Mouse (Mus musculus) forebrain, embryonic 16.5 days (tissue): ENCODE results near the gene Pam16. TPM values are rescaled to one million over a fixed set of nuclear protein-coding genes. Genes with fewer than 3 reads are reported as not detected.
A peak's percentile ranks its signal among the peaks of the same experiment; 100 is the strongest.

Experiments used
- ATAC-seq: fragments of 200-750 bp; cut with Nextera tagmentation; 2 replicates; pipeline ENCODE4 v1.8.0; 2017; ENCODE audit warnings: mild to moderate bottlenecking, moderate library complexity
- H3K27ac ChIP-seq: fragments of 300-500 bp; sonication (generic); 2 replicates; pipeline ENCODE4 v1.5.1; 2014; ENCODE audit warnings: low read length, control low read depth
- H3K27me3 ChIP-seq: fragments of 300-500 bp; sonication (generic); replicated peaks from 2 replicates; pipeline ENCODE4 v1.6.1; 2014; ENCODE audit warnings: low read length; ENCODE audit not compliant: control insufficient read depth, insufficient read depth
- H3K36me3 ChIP-seq: fragments of 300-500 bp; sonication (generic); 2 replicates; pipeline ENCODE4 v1.6.1; 2014; ENCODE audit not compliant: control insufficient read depth, insufficient read depth
- H3K4me1 ChIP-seq: fragments of 300-500 bp; sonication (generic); replicated peaks from 2 replicates; pipeline ENCODE4 v1.6.1; 2014; ENCODE audit warnings: low read length; ENCODE audit not compliant: control insufficient read depth, insufficient read depth
- H3K4me2 ChIP-seq: fragments of 300-500 bp; sonication (generic); 2 replicates; pipeline ENCODE4 v1.6.1; 2014; ENCODE audit warnings: mild to moderate bottlenecking, low read length, control low read depth
- H3K4me3 ChIP-seq: fragments of 300-500 bp; sonication (generic); replicated peaks from 2 replicates; pipeline ENCODE4 v1.5.1; 2014; ENCODE audit warnings: mild to moderate bottlenecking, low read length, control low read depth
- H3K9ac ChIP-seq: fragments of 300-500 bp; sonication (generic); replicated peaks from 2 replicates; pipeline ENCODE4 v1.6.1; 2014; ENCODE audit warnings: low read depth, low read length, control low read depth
- H3K9me3 ChIP-seq: fragments of 300-500 bp; sonication (generic); 2 replicates; pipeline ENCODE4 v1.6.1; 2016; ENCODE audit warnings: low read length; ENCODE audit not compliant: control insufficient read depth
- WGBS: fragments of 180-500 bp; shearing (Covaris S2); extraction: QIAGEN DNeasy Blood & Tissue Kit; methylation state at CpG from one replicate; pipeline ENCODE4 v1.1.7; 2014; 5-methylcytosine and 5-hydroxymethylcytosine counted together
- polyA plus RNA-seq: library from polyadenylated mRNA; unstranded; fragments of >200 nt; fragmentation: Nextera tagmentation; extraction: Ambion mirVana; gene quantifications from 2 replicates; pipeline ENCODE4 v1.2.1, GENCODE M21; 2015

Pam16 gene
- polyA plus RNA-seq, 1 experiment from 2014 or later: 157 TPM

GRCm38 (mm10) chr16:4656571-4657081 is 31.8 kb upstream of the Pam16 start:
- no peak overlapping the region for H3K9ac ChIP-seq
- ATAC-seq: no peak
- H3K36me3 ChIP-seq: peaks cover 1% of the 10 kb centered on the region; the same call in 1 of the 2 replicates
- H3K4me3 ChIP-seq: no peak overlapping the region
- 59% methylated on average over 9 of the region's 9 CpGs for WGBS
- H3K27me3 ChIP-seq: no peaks in the 10 kb centered on the region
- H3K9me3 ChIP-seq: no peaks in the 10 kb centered on the region
- no peak overlapping the region for H3K27ac ChIP-seq
- H3K4me2 ChIP-seq: no peak overlapping the region
- H3K4me1 ChIP-seq: peaks cover 8% of the 10 kb centered on the region

- Histone ChIP-seq H3K27me3 (no peaks in the 10 kb centered on the region), H3K27ac (no peak overlapping the region), H3K4me2 (no peak overlapping the region), H3K4me3 (no peak overlapping the region), H3K36me3 (no peaks in the 10 kb centered on the region; the same call in 1 of the 2 replicates), H3K9me3 (no peaks in the 10 kb centered on the region), H3K4me1 (peaks cover 8% of the 10 kb centered on the region), H3K9ac (no peak overlapping the region)
- 0 out of 2 replicates have a peak, but pooled peaks have one; percentile 10 for ATAC-seq
- 38% methylated on average over 11 of the region's 11 CpGs for WGBS
These were observed 31.2 kb upstream of the Pam16 start for GRCm38 (mm10) chr16:4655764-4656570.

DNA sequence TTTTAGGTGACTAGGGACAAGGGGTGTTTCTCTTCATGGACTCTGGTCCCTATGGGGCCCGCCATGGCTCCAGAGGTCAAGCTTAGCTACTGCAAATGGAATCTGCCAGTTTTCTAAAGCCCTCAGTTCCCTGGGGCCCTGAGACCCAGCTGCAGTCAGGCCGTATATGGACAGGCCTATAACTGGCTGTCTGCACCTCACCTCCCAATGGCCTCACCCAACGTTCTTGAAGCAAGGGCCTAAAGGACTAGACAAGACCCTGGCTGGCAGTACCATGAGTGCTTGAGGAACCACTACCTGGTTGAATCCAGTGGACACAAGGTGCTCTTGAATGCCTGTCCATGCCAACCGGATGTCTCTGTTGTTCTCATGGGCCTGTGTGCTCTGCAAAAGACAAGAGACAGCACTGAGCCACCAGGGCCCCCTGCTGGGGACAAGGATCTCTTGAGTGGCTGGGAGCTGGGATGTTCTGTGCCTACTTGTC is 30.5 kb upstream of the Pam16 start:
- WGBS: 78% methylated on average over 4 of the region's 4 CpGs
- Histone ChIP-seq H3K9me3 (no peaks in the 10 kb centered on the region), H3K4me3 (no peak overlapping the region), H3K27ac (no peak overlapping the region), H3K36me3 (no peaks in the 10 kb centered on the region; the same call in 1 of the 2 replicates), H3K4me2 (no peak overlapping the region), H3K4me1 (peaks cover 8% of the 10 kb centered on the region), H3K27me3 (no peaks in the 10 kb centered on the region), H3K9ac (no peak overlapping the region)
- no peak for ATAC-seq

DNA sequence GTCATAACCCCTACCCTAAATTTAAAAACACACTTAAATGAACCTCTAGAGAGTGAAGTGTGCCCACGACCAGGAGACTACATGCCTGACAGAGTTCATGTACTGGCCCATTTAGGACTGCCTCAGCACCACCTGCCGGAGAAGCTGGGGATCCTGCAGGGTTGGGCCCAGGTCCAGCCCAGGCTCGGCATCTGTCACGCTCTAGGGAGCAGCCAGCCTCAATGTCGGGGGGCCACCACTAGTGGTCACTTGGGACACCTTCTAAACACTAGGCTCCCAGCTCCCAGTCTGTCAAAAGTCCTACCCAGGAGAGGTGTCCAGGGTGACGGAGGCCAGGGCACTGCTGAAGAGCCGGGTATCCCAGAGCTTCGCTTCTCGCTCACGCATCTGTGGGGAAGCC is 29.9 kb upstream of the Pam16 start:
- Histone ChIP-seq H3K9me3 (no peaks in the 10 kb centered on the region), H3K4me2 (no peak overlapping the region), H3K4me3 (no peak overlapping the region), H3K36me3 (no peaks in the 10 kb centered on the region; the same call in 1 of the 2 replicates), H3K27ac (no peak overlapping the region), H3K27me3 (no peaks in the 10 kb centered on the region), H3K4me1 (peaks cover 8% of the 10 kb centered on the region), H3K9ac (no peak overlapping the region)
- no peak for ATAC-seq
- 87% methylated on average over 10 of the region's 10 CpGs for WGBS

- Histone ChIP-seq H3K36me3 (no peaks in the 10 kb centered on the region; the same call in 1 of the 2 replicates), H3K27ac (no peak overlapping the region)
- ATAC-seq: no peak
These were observed 28.1 kb upstream of the Pam16 start for GRCm38 (mm10) chr16:4652707-4653416.

GRCm38 (mm10) chr16:4651624-4652023 is 26.8 kb upstream of the Pam16 start:
- no peaks in the 10 kb centered on the region for H3K4me1 ChIP-seq
- no peak overlapping the region for H3K4me2 ChIP-seq
- H3K4me3 ChIP-seq: no peak overlapping the region
- H3K9ac ChIP-seq: no peak overlapping the region
- no peak for ATAC-seq
- no peaks in the 10 kb centered on the region for H3K27me3 ChIP-seq
- WGBS: 67% methylated on average over 7 of the region's 7 CpGs
- no peaks in the 10 kb centered on the region for H3K9me3 ChIP-seq
- no peak overlapping the region for H3K27ac ChIP-seq
- H3K36me3 ChIP-seq: no peaks in the 10 kb centered on the region; the same call in 1 of the 2 replicates

More at GRCm38 (mm10) chr16:4652707-4653416, 28.1 kb upstream of the Pam16 start:
- Histone ChIP-seq H3K9me3 (no peaks in the 10 kb centered on the region), H3K9ac (no peak overlapping the region), H3K4me3 (no peak overlapping the region), H3K4me2 (no peak overlapping the region), H3K27me3 (no peaks in the 10 kb centered on the region), H3K4me1 (no peaks in the 10 kb centered on the region)
- WGBS: 71% methylated on average over 4 of the region's 4 CpGs

DNA sequence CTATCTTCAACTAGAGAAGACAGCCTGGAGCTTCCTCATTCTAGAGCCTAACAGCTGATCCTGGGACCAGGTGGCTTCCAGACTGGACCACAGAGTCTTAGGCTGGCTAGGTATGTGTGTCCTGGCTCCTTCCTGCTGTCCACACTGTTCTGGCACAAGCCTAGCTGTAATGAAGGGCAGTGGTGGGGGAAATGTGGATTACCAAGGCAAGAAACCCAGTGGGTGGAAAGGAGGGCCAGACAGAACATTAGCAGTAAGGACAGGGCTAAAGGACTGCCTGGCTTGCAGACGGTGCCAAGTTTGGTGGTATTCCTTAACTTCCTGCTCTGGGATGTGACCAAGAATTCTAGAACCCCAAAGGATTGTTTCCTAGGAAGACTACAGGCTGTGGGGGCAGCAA is 26.3 kb upstream of the Pam16 start:
- Histone ChIP-seq H3K4me3 (no peak overlapping the region), H3K9ac (no peak overlapping the region), H3K4me1 (no peaks in the 10 kb centered on the region), H3K27me3 (no peaks in the 10 kb centered on the region), H3K27ac (no peak overlapping the region), H3K36me3 (no peaks in the 10 kb centered on the region; the same call in 1 of the 2 replicates), H3K9me3 (no peaks in the 10 kb centered on the region), H3K4me2 (no peak overlapping the region)
- WGBS: 78% methylated on average over 1 of the region's 1 CpGs
- no peak for ATAC-seq

GRCm38 (mm10) chr16:4650161-4650560 is 25.4 kb upstream of the Pam16 start:
- no peak for ATAC-seq
- no peaks in the 10 kb centered on the region for H3K9me3 ChIP-seq
- H3K36me3 ChIP-seq: no peaks in the 10 kb centered on the region; the same call in 1 of the 2 replicates
- no peak overlapping the region for H3K4me3 ChIP-seq
- no peaks in the 10 kb centered on the region for H3K27me3 ChIP-seq
- no peaks in the 10 kb centered on the region for H3K4me1 ChIP-seq
- H3K4me2 ChIP-seq: no peak overlapping the region
- 86% methylated on average over 3 of the region's 3 CpGs for WGBS
- no peak overlapping the region for H3K9ac ChIP-seq
- no peak overlapping the region for H3K27ac ChIP-seq

GRCm38 (mm10) chr16:4649692-4650091 is 24.9 kb upstream of the Pam16 start:
- WGBS: 92% methylated on average over 11 of the region's 11 CpGs
- Histone ChIP-seq H3K4me1 (no peaks in the 10 kb centered on the region), H3K9me3 (no peaks in the 10 kb centered on the region), H3K36me3 (no peaks in the 10 kb centered on the region; the same call in 1 of the 2 replicates), H3K9ac (no peak overlapping the region), H3K4me2 (no peak overlapping the region), H3K27me3 (no peaks in the 10 kb centered on the region), H3K4me3 (no peak overlapping the region), H3K27ac (no peak overlapping the region)
- ATAC-seq: no peak
